Mouse (Mus musculus) hindbrain, postnatal 0 days (tissue): ENCODE data around the gene Itga7. TPM values are rescaled to one million over a fixed set of nuclear protein-coding genes. Genes with fewer than 3 reads are reported as not detected.

Experiments
- ATAC-seq: fragments of 200-750 bp; cut with Nextera tagmentation; 2 replicates; pipeline ENCODE4 v1.8.0; 2017; ENCODE audit warnings: mild to moderate bottlenecking, moderate TSS enrichment, moderate library complexity
- DNase-seq: peaks from one replicate; pipeline ENCODE4 v3.0.0-alpha.2; 2015; ENCODE audit warnings: low spot score
- H3K27ac ChIP-seq: fragments of 300-500 bp; sonication (generic); 2 replicates; pipeline ENCODE4 v1.5.1; 2014; ENCODE audit warnings: mild to moderate bottlenecking
- H3K27me3 ChIP-seq: fragments of 300-500 bp; sonication (generic); 2 replicates; pipeline ENCODE4 v1.6.1; 2014; ENCODE audit warnings: low read length, mixed read lengths; ENCODE audit not compliant: insufficient read depth
- H3K36me3 ChIP-seq: fragments of 300-500 bp; sonication (generic); 2 replicates; pipeline ENCODE4 v1.6.1; 2014; ENCODE audit warnings: low read length, mixed read lengths; ENCODE audit not compliant: insufficient read depth
- H3K4me1 ChIP-seq: fragments of 300-500 bp; sonication (generic); 2 replicates; pipeline ENCODE4 v1.6.1; 2014; ENCODE audit warnings: antibody characterized with exemption, low read length, mixed read lengths; ENCODE audit not compliant: insufficient read depth
- H3K4me2 ChIP-seq: fragments of 300-500 bp; sonication (generic); 2 replicates; pipeline ENCODE4 v1.6.1; 2014; ENCODE audit warnings: low read depth, mild to moderate bottlenecking, low read length, moderate library complexity, mixed read lengths
- H3K4me3 ChIP-seq: fragments of 300-500 bp; sonication (generic); 2 replicates; pipeline ENCODE4 v1.5.1; 2014; ENCODE audit warnings: low read length
- H3K9ac ChIP-seq: fragments of 300-500 bp; sonication (generic); replicated peaks from 2 replicates; pipeline ENCODE4 v1.6.1; 2014; ENCODE audit warnings: mild to moderate bottlenecking, low read length, moderate library complexity, mixed read lengths
- H3K9me3 ChIP-seq: fragments of 300-500 bp; sonication (generic); 2 replicates; pipeline ENCODE4 v1.6.1; 2016; ENCODE audit warnings: low read length, mixed read lengths
- CTCF ChIP-seq: IDR thresholded peaks from 2 replicates; pipeline ENCODE4 v1.5.1; 2016; ENCODE audit warnings: antibody characterized with exemption, control low read depth, low read depth
- WGBS: fragments of 180-500 bp; shearing (Covaris S2); extraction: QIAGEN DNeasy Blood & Tissue Kit; methylation state at CpG from one replicate; pipeline ENCODE4 v1.1.7; 2014; 5-methylcytosine and 5-hydroxymethylcytosine counted together
- polyA plus RNA-seq: library from polyadenylated mRNA; unstranded; fragments of >200 nt; fragmentation: Nextera tagmentation; extraction: Ambion mirVana; gene quantifications from 2 replicates; pipeline ENCODE4 v1.2.1, GENCODE M21; 2015
- total RNA-seq: library from RNA; depleted of rRNA; stranded (reverse); fragments of >200 nt; gene quantifications from 2 replicates; pipeline ENCODE4 v1.2.3, GENCODE M21; 2014

The Itga7 gene
- total and polyA plus RNA-seq, 2 experiments from 2014 or later = 15.1 to 29.0 TPM

- Histone ChIP-seq H3K4me3 (no peak within 1 kb of the TSS), H3K27ac (no peak within 1 kb of the TSS), H3K4me2 (no peak within 1 kb of the TSS), H3K9me3 (no peaks in the 10 kb centered on the region), H3K9ac (no peak within 1 kb of the TSS), H3K4me1 (peaks cover 13% of the 10 kb centered on the region; the same call in 1 of the 2 replicates), H3K27me3 (no peaks in the 10 kb centered on the region), H3K36me3 (no peaks in the 10 kb centered on the region)
- no peak for TF ChIP-seq CTCF
- no peak for ATAC-seq
- WGBS = 93% methylated on average over 3 of the region's 3 CpGs
- no peak for DNase-seq
These were observed 32.9 kb upstream of the Itga7 start, which contains the start of gene Cd63 for GRCm38 (mm10) chr10:128900698-128901097. TSS of gene Cd63 (plus strand) at chr10:128900989.

GRCm38 (mm10) chr10:128901409-128901808 lies 32.2 kb upstream of the Itga7 start:
- WGBS = 76% methylated on average over 1 of the region's 1 CpGs
- Histone ChIP-seq H3K27me3 (no peaks in the 10 kb centered on the region), H3K36me3 (no peaks in the 10 kb centered on the region), H3K4me2 (no peak overlapping the region), H3K27ac (no peak overlapping the region), H3K9me3 (no peaks in the 10 kb centered on the region), H3K9ac (no peak overlapping the region), H3K4me3 (no peak overlapping the region), H3K4me1 (peaks cover 6% of the 10 kb centered on the region; the same call in 1 of the 2 replicates)
- no peak for ATAC-seq
- TF ChIP-seq CTCF = no peak
- DNase-seq = no peak

DNA sequence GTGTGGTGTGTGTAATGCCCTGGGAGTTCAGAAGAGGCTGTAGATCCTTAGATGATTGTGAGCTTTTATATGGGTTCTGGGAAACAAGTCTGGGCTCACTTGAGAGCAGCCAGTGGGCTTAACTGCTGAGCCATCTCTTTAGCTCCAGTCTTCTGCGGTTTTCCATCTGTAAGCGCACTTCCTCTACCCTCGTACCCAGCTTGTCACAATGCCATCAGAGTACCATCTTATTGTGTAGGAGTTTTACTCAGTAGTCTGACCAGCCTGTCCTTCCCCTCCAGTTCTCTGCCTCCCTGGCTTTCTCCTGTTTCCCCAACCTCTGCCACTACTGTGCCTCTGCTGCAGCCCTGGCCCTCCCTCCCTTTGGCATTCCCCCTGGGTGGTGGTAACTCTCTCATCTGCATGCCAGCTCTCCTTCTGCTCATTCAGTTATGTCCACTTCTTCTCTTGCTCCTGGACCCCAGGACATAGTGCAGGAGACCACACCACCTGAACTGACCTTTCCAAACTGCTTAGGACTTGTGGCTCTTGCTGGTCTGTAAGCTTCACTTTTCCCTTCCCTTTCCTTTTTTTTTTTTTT lies 31.1 kb upstream of the Itga7 start:
- Histone ChIP-seq H3K9ac (no peak overlapping the region), H3K4me2 (no peak overlapping the region), H3K9me3 (no peaks in the 10 kb centered on the region), H3K27me3 (no peaks in the 10 kb centered on the region), H3K4me3 (no peak overlapping the region), H3K27ac (no peak overlapping the region), H3K36me3 (no peaks in the 10 kb centered on the region), H3K4me1 (no peaks in the 10 kb centered on the region)
- no peak for DNase-seq
- no peak for TF ChIP-seq CTCF
- no peak for ATAC-seq
- WGBS = 68% methylated on average over 3 of the region's 3 CpGs

- WGBS = 64% methylated on average over 5 of the region's 5 CpGs
- Histone ChIP-seq H3K4me2 (no peak overlapping the region), H3K27me3 (no peaks in the 10 kb centered on the region), H3K9ac (no peak overlapping the region), H3K4me3 (no peak overlapping the region), H3K27ac (no peak overlapping the region), H3K4me1 (no peaks in the 10 kb centered on the region), H3K36me3 (no peaks in the 10 kb centered on the region), H3K9me3 (no peaks in the 10 kb centered on the region)
- no peak for ATAC-seq
- TF ChIP-seq CTCF = no peak
- DNase-seq = no peak
These were observed 28.8 kb upstream of the Itga7 start for GRCm38 (mm10) chr10:128904812-128905211.

DNA sequence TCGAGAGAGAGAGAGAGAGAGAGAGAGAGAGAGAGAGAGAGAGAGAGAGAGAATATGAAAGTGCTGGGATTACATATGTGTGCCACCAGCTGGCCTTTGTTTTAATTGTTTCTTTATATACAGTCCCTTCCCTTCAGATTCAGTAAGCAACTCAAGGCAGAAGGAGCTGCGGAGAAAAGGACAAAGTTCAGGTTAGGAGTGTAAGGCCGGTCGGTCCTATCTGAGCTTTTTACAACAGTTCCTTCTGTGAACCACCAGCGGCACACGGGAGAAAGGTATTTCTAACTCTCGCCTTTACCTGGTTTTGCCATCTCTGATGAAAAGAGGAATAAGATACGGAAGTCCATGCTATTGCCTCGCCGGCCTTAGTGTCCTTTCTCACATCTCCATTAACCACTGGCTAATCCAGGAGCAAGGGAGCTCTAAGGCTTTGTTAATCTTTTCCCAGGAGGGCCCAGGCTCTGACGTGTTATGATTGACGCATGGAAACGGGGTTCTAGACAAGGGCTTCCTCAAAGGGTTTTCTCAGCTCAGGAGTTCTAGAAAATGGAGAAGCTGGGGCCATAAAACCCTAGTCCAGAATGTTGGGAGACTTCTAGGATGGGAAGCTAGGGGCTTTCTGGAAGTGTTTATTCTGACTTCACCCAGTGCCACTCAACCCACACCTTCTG lies 24.7 kb upstream of the Itga7 start:
- ATAC-seq = no peak
- no peaks in the 10 kb centered on the region for H3K27me3 ChIP-seq
- peak overlapping the region; percentile 63 for H3K4me2 ChIP-seq
- H3K9ac ChIP-seq = peak overlapping the region; percentile 85
- WGBS = 61% methylated on average over 13 of the region's 13 CpGs
- TF ChIP-seq CTCF = no peak
- peak overlapping the region; percentile 93 for H3K27ac ChIP-seq
- peak overlapping the region; percentile 87 for H3K4me3 ChIP-seq
- DNase-seq = peak; percentile 31
- H3K9me3 ChIP-seq = no peaks in the 10 kb centered on the region
- no peaks in the 10 kb centered on the region for H3K36me3 ChIP-seq
- H3K4me1 ChIP-seq = no peaks in the 10 kb centered on the region

- Histone ChIP-seq H3K4me2 (peak overlapping the region; percentile 63), H3K9ac (peak overlapping the region; percentile 85), H3K4me1 (no peaks in the 10 kb centered on the region), H3K36me3 (no peaks in the 10 kb centered on the region), H3K27me3 (no peaks in the 10 kb centered on the region), H3K4me3 (peak overlapping the region; percentile 87), H3K27ac (peak overlapping the region; percentile 93), H3K9me3 (no peaks in the 10 kb centered on the region)
- DNase-seq = peak; percentile 86
- ATAC-seq = peak; percentile 80
- WGBS = 2% methylated on average over 33 of the region's 41 CpGs
- TF ChIP-seq CTCF = no peak
These were observed 24.0 kb upstream of the Itga7 start for GRCm38 (mm10) chr10:128909567-128910028.
